Mouse (Mus musculus): Measurements from ENCODE around the gene Rala. TPM values are rescaled to one million over a fixed set of nuclear protein-coding genes. Genes with fewer than 3 reads are reported as not detected.

The Rala gene
- 5.8 and 7.3 TPM in 2 replicates for polyA plus RNA-seq (2012)

GRCm38 (mm10) chr13:17944078-17944917 is at the start of gene Rala:
Gene Rala, minus strand, starts transcription at chr13:17944239.

GRCm38 (mm10) chr13:17992697-17993514 is 48.9 kb upstream of the Rala start, which contains the start of gene Yae1d1:
Gene Yae1d1, minus strand, starts transcription at chr13:17993349.

Other genes starting within 250 kb of the Rala start
- 21.6 and 24.3 TPM in 2 replicates for gene Mplkip, start 249.0 kb downstream of the Rala start, polyA plus RNA-seq (2012)
- 1.2 TPM in 2 replicates for gene Sugct, start 248.7 kb downstream of the Rala start, polyA plus RNA-seq (2012)
- 119 and 143 TPM in 2 replicates for gene Cdk13, start 139.1 kb downstream of the Rala start, polyA plus RNA-seq (2012)
- gene Yae1d1, start 49.1 kb upstream of the Rala start, polyA plus RNA-seq (2012) = 3.2 and 5.1 TPM in 2 replicates